Mouse (Mus musculus): ENCODE measurements around the gene Smg1. TPM values are rescaled to one million over a fixed set of nuclear protein-coding genes. Genes with fewer than 3 reads are reported as not detected.
A peak's percentile ranks its signal among the peaks of the same experiment; 100 is the strongest.

Gene Smg1
- total RNA-seq, 2 experiments from 2014 or later: 35.8 to 50.7 TPM

DNA sequence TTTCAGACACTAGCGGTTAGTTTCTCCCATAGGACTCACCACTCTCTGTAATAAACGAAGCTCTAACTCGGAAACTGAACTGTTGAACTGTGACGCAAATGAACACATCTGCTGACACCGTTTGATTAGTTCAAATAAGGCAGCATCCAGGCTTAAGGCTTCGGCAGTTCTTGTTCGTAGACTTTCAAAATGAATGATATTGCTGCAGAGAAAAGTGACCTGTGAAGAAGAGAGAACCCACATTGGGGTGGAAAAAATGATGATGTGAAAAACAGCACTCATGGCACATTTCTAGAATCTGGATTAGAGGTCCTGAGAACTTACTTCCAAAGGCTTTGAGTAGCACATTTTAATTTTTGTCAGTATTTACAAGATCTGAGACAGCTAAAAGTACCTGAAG lies 102.2 kb downstream of the Smg1 start:
- DNase-seq: no peak

DNA sequence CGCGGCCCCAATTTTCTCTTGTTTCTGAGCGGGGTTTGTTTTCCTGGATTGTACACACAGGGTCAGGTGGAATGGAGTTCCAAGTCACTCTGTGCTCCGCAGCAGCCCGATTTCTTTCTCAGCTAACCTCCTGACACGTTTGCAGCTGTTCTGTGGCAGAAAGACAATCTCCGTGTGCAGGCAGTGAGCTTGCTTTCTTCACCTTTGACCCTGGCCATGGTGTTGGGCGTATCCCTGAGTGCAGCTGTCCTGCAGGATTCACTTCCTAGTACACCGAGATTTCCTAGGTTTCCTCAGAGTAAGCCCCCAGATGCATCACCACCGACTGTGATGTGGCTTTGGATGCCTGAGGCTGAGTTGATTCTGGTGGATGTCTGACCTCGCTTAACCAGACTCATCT lies 108.3 kb downstream of the Smg1 start:
- DNase-seq: no peak

- DNase-seq: peak; percentile 98
Measured at GRCm38 (mm10) chr7:118129430-118130041, 113.9 kb downstream of the Smg1 start, which contains the start of gene Arl6ip1. Gene Arl6ip1 (minus strand): TSS chr7:118129662.

DNA sequence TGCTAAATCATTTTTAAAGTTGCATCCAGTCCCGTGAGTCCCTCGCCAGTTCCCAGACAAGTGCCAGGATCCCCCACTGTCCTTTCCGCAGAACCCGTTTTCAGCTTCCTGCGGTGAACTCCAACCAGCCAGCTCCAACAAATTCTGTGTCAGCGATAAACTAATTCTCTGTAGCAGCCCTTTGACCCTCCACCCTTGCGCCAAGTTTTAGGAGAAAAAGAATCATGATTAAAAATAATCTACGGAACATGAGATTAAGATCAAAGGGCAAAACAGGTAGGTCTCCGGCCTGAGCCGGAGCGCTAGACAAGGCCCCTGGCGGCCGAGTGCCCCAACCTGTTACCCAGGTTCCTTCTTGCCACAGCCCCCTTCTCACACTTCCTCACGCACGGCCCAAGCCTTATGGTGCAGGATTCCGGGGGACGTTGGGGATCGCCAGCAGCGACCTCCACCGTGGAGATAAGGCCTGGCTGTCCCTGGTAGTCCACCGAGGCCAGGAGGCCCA lies 114.5 kb downstream of the Smg1 start:
- peak; percentile 40 for DNase-seq

DNA sequence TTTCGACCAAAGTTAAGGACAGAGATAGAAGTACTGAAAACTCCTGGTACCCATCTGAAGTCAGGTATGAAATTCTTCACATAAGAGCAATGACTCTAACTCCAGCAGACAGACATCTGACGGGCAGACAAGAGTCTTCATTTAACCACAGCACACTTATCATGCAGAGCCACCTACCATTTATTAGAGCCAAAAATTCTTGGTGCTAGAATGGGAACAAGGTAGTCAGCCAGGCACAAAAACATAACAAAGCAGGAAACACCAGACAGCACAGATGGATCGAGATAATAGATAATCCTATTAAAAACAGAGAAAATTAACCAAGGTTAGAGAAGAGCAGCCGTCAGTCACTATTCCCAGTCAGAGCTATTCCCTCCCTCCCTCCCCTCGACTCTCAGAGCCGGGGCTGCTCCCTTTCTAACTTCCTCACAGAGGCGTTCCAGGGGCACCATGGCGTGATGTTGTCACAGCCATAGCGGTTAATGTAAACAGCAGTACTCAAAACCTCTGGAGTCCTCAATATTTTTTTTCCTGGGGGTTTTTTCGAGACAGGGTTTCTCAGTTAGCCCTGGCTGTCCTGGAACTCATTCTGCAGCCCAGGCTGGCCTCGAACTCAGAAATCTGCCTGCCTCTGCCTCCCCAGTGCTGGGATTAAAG lies 117.1 kb downstream of the Smg1 start:
- no peak for DNase-seq

- no peak for DNase-seq
Measured at GRCm38 (mm10) chr7:118125736-118126135, 117.7 kb downstream of the Smg1 start.

DNA sequence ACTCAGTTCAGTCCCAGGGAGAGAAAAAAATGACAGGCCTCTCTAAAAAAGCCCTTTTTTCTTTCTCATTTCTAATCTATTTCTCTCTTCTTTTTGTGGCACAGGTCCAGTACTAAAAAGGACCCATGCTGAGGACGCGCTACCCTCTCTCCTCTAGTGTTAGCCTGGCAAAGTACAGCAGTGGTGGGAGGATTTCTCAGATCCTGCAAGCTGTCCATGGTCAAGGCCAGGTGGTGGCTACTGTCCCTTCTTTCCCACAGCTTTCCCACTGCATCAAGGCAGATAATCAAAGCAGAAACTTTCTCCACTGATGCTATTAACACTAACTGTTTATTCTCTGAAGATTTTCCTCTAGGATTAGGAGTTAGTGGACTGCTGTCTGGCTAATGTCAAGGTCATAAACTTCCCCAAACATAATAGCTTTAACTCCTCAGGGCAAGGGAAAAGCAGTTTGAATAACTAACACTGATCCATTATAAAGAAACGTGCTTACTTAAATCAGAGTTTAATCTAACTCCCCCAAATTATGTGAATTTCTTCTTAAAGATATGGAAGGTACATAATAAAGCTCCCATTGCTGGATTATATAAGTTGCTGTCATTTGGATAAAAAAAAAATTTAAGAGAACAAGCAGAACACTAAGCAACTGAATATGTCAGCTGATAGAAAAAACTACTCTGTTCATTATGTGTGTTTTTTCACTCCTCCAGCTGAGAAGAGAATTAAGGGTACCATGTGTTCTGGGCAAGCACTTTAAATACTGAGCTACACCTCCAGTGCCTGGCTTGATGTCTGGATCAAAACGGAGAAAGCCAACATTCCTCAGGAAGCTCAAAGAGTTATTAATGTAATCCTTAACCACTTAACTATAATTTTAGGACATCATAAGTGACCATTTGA lies 119.7 kb downstream of the Smg1 start:
- no peak for DNase-seq

- DNase-seq: no peak
Measured at GRCm38 (mm10) chr7:118122235-118122634, 121.2 kb downstream of the Smg1 start.

DNA sequence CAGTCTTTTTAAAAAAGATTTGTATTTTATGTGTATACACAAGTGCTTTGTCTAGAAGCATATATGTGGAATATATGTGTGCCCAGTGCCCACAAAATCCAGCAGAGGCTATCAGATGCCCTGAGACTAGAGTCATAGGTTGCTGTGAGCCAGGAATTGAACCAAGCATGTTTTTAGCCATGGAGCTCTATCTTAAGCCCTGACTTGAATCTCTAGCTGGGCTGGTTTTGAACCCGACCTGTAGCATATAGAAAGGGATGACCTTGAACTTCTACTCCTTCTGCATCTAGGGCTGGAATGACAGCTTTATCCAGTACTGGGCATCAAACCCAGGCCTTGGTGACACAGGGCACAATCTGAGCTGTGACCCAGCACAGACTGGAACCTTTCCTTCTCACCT lies 122.8 kb downstream of the Smg1 start:
- no peak for DNase-seq

DNA sequence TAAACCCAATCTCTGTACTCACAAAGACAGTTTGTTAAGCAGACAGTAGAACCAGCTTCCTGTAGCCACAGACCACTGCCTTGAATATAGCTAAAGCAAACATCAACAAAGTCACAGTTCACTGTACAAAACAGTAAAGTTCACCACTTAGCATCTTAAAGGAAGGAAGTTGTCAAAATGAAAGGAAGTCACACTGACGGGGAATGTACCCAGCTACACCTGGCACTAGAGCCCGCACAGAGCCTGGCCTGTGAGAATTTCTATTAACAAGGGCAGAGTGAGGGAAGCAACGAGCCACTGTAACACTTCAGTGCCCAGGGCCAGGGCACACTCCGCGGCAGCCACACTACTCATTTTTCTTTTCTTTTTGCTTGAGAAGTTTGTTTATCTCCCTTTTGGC lies 123.5 kb downstream of the Smg1 start:
- DNase-seq: no peak

DNA sequence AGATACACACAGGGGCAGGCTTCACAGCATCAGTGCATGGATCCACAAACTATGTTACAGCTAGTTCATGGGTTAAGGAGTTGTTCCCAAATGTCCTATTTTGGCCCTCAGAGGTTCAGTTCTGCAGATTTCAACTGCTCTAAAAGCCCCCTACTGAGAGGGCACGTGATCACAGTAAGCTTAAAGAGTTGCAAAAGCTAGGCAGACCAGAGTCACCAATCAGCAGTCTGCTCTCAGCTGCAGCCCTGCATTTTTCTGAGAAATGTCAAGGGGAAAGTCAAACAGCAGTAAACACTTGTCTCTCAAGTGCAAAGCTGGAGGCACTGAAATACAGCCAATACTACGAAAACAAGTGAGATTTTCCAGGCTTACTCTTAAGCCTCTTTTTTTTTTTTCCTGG lies 124.3 kb downstream of the Smg1 start:
- DNase-seq: peak; percentile 49

DNA sequence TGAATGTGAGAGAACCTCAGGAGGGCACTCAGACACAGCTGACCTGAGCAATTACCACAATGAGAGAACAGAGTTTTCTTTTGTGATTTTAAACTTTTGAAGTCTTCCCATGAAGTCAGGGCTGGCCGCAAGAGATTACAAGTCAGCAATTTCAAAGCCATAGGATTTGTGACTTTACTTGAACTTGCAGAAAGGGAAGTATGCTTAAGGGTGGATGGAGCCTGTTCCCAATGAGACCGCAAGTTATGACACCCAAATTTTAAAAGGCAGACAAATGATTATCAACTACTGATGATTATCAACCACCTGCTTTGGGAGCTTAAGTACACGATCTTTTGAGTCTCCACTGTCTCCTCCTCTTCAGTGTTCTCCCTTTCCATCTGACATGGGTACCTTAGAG lies 125.0 kb downstream of the Smg1 start:
- DNase-seq: no peak

- DNase-seq: no peak
Measured at GRCm38 (mm10) chr7:118117539-118118210, 125.8 kb downstream of the Smg1 start.

- DNase-seq: no peak
Measured at GRCm38 (mm10) chr7:118116787-118117538, 126.5 kb downstream of the Smg1 start.

DNA sequence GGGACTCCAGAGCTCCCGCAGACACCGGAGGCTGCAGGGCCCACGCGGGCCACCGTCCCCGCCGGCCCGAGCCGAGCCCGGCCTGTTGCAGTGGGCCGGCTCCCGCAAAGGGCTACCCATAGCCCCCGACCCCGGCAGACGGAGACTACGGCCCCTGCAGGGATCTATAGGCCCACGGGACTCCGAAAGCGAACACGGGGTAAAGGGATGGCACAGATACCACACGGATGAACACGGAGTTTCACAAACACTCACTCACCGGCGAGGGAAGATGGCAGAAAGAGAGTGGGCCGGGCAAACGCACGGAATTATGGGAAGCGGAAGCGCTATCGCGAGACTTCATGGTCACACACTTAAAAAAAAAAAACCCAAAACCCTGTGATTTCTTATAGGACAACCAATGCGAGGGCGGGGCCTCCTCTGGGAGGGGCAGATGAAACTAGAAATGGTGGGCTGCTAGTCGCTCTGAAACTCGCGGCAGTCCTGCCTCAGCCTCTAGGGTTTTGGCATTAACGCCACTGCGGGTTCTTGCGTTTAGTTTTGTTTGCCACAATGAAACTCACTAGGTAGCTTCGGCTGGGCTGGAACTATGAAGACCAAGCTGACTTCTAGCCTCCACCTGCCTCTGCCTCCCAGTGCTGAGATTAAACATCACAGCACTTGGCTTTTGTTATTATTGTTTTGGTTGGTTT lies 127.4 kb downstream of the Smg1 start, which contains the start of gene Rps15a:
TSS of gene Rps15a (minus strand) at position 312 of the 692 bp plus-strand sequence.
- peak; percentile 94 for DNase-seq

- no peak for DNase-seq
Measured at GRCm38 (mm10) chr7:118115533-118115876, 128.0 kb downstream of the Smg1 start.

- no peak for DNase-seq
Measured at GRCm38 (mm10) chr7:118113541-118114297, 129.8 kb downstream of the Smg1 start.

DNA sequence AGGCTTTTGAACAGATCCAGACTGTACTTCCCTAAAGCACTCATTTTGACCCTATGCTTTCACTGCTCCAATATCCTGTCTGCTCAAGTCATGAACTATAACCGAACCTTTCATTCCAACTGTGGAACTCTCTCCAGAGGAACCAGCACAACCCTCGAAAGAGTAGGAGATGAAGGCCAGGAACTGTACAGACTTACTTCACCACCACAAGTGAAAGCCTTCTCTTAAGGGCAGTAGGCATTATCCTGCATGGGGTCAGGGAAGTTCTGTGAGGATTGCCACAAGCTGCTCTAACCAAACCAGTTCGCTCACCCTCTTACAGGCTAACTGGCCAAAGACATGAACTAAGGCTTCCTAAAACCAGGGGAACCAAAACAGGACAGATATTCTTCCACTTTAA lies 132.3 kb downstream of the Smg1 start:
- no peak for DNase-seq

DNA sequence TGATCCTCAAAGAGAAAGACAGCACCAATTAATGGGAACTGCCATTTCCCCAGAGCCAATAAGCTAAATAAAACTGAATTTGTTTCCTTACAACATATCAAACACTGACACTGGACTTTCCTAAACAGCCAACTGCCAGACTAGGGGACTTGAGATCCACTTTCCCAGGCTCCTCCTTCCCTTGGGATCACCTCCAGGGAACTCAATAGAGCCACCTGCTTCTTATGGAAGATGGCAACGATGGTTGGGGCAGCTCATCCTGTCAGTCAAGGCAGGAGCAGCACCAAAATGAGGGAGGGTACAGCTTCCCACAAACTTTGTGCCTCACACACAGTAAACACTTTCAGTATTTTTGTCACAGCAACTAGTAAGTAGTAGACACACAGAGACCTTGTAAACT lies 135.8 kb downstream of the Smg1 start:
- DNase-seq: no peak

- no peak for DNase-seq
Measured at GRCm38 (mm10) chr7:118104458-118105052, 138.9 kb downstream of the Smg1 start.
